Mouse (Mus musculus) MEL (cell line): Measurements from ENCODE around the gene Plbd2. TPM values are rescaled to one million over a fixed set of nuclear protein-coding genes. Genes with fewer than 3 reads are reported as not detected.
A peak's percentile ranks its signal among the peaks of the same experiment; 100 is the strongest.

Source experiments
- DNase-seq: peaks from one replicate; pipeline ENCODE4 v3.0.0; 2011; ENCODE audit warnings: low read depth, low spot score
- H3K27ac ChIP-seq: 2 replicates; pipeline ENCODE4 v1.5.1; 2012; ENCODE audit warnings: low read depth, mild to moderate bottlenecking, control low read depth, low read length, moderate library complexity; ENCODE audit not compliant: control insufficient read depth
- H3K27me3 ChIP-seq, 2 experiments: fragments of 150-350 bp in 1 of 2; sonication (generic) in 1 of 2; 2 replicates each; pipeline ENCODE4 v1.6.1; 2012; ENCODE audit warnings: low read length in 2 of 2, mild to moderate bottlenecking in 2 of 2, improper control_type of control experiment in 1 of 2, moderate library complexity in 1 of 2; ENCODE audit not compliant: insufficient read depth in 2 of 2, control insufficient read depth in 1 of 2
- H3K36me3 ChIP-seq, 2 experiments: 2 replicates each; pipeline ENCODE4 v1.6.1; 2012 to 2014; ENCODE audit warnings: low read length in 2 of 2, improper control_type of control experiment in 1 of 2, inconsistent platforms in 1 of 2, mild to moderate bottlenecking in 1 of 2; ENCODE audit not compliant: insufficient read depth in 2 of 2, control insufficient read depth in 1 of 2
- H3K4me1 ChIP-seq, 2 experiments: fragments of 150-350 bp in 1 of 2; sonication (generic) in 1 of 2; 2 replicates each; pipeline ENCODE4 v1.6.1; 2012; ENCODE audit warnings: low read length in 2 of 2, improper control_type of control experiment in 1 of 2, mild to moderate bottlenecking in 1 of 2; ENCODE audit not compliant: insufficient read depth in 2 of 2, control insufficient read depth in 1 of 2
- H3K4me3 ChIP-seq, 2 experiments: fragments of 150-350 bp in 1 of 2; sonication (generic) in 1 of 2; 2 replicates each; pipeline ENCODE4 v1.5.1; 2012; ENCODE audit warnings: low read depth in 2 of 2, low read length in 2 of 2, mild to moderate bottlenecking in 2 of 2, moderate library complexity in 2 of 2, control low read depth in 1 of 2, improper control_type of control experiment in 1 of 2; ENCODE audit not compliant: control insufficient read depth in 1 of 2, insufficient read depth in 1 of 2
- H3K79me2 ChIP-seq: 2 replicates; pipeline ENCODE4 v1.6.1; 2012; ENCODE audit warnings: mild to moderate bottlenecking, low read length, moderate library complexity; ENCODE audit not compliant: control insufficient read depth, poor library complexity, insufficient read depth
- H3K9ac ChIP-seq: 2 replicates; pipeline ENCODE4 v1.6.1; 2012; ENCODE audit warnings: low read depth, mild to moderate bottlenecking, control low read depth, low read length, moderate library complexity; ENCODE audit not compliant: control insufficient read depth, poor library complexity, severe bottlenecking
- H3K9me3 ChIP-seq: fragments of 150-350 bp; sonication (generic); replicated peaks from 2 replicates; pipeline ENCODE4 v1.6.1; 2012; ENCODE audit warnings: mild to moderate bottlenecking, low read length, improper control_type of control experiment, moderate library complexity; ENCODE audit not compliant: insufficient read depth
- BHLHE40 ChIP-seq: IDR thresholded peaks from 2 replicates; pipeline ENCODE4 v1.6.1; 2012; ENCODE audit warnings: low read depth, mild to moderate bottlenecking, inconsistent platforms, low read length, improper control_type of control experiment, borderline replicate concordance
- CHD1 ChIP-seq: IDR thresholded peaks from 2 replicates; pipeline ENCODE4 v1.6.1; 2012; ENCODE audit warnings: low read depth, mild to moderate bottlenecking, inconsistent platforms, low read length, improper control_type of control experiment
- CHD2 ChIP-seq: IDR thresholded peaks from 2 replicates; pipeline ENCODE4 v1.6.1; 2011; ENCODE audit warnings: low read length, improper control_type of control experiment
- CTCF ChIP-seq, 3 experiments: IDR thresholded peaks in 2 of 3; conservative IDR thresholded peaks in 1 of 3; 2 replicates each; pipeline ENCODE4 v1.5.1; 2011 to 2012; ENCODE audit warnings: low read length in 3 of 3, low read depth in 2 of 3, mild to moderate bottlenecking in 2 of 3, improper control_type of control experiment in 1 of 3, inconsistent platforms in 1 of 3, mixed read lengths in 1 of 3, moderate library complexity in 1 of 3; ENCODE audit not compliant: control insufficient read depth in 1 of 3, insufficient read depth in 1 of 3, poor library complexity in 1 of 3, severe bottlenecking in 1 of 3
- E2F4 ChIP-seq: IDR thresholded peaks from 2 replicates; pipeline ENCODE4 v1.6.1; 2011; ENCODE audit warnings: low read depth, low read length, improper control_type of control experiment, borderline replicate concordance
- ELF1 ChIP-seq: IDR thresholded peaks from 2 replicates; pipeline ENCODE4 v1.6.1; 2014; ENCODE audit warnings: low read depth, mild to moderate bottlenecking, inconsistent platforms, low read length, improper control_type of control experiment, moderate library complexity
- ETS1 ChIP-seq: IDR thresholded peaks from 2 replicates; pipeline ENCODE4 v1.6.1; 2012; ENCODE audit warnings: low read depth, mild to moderate bottlenecking, inconsistent platforms, low read length, improper control_type of control experiment, moderate library complexity
- HCFC1 ChIP-seq: IDR thresholded peaks from 2 replicates; pipeline ENCODE4 v1.6.1; 2012; ENCODE audit warnings: low read depth, mild to moderate bottlenecking, inconsistent platforms, low read length, improper control_type of control experiment, moderate library complexity
- MAX ChIP-seq: IDR thresholded peaks from 2 replicates; pipeline ENCODE4 v1.6.1; 2011; ENCODE audit warnings: low read length, improper control_type of control experiment
- MAZ ChIP-seq: IDR thresholded peaks from 2 replicates; pipeline ENCODE4 v1.6.1; 2012; ENCODE audit warnings: low read depth, mild to moderate bottlenecking, inconsistent platforms, low read length, improper control_type of control experiment
- MXI1 ChIP-seq: IDR thresholded peaks from 2 replicates; pipeline ENCODE4 v1.6.1; 2011; ENCODE audit warnings: mild to moderate bottlenecking, low read depth, low read length, improper control_type of control experiment
- NELFE ChIP-seq: IDR thresholded peaks from 2 replicates; pipeline ENCODE4 v1.6.1; 2011; ENCODE audit warnings: low read depth, low read length, improper control_type of control experiment
- POLR2A ChIP-seq, 2 experiments: IDR thresholded peaks; 2 replicates each; pipeline ENCODE4 v1.6.1; 2011 to 2012; ENCODE audit warnings: low read length in 2 of 2, mild to moderate bottlenecking in 2 of 2, control low read depth in 1 of 2, improper control_type of control experiment in 1 of 2, low read depth in 1 of 2, moderate library complexity in 1 of 2; ENCODE audit not compliant: control insufficient read depth in 1 of 2, insufficient read depth in 1 of 2, poor library complexity in 1 of 2
- POLR2AphosphoS2 ChIP-seq: IDR thresholded peaks from 2 replicates; pipeline ENCODE4 v1.6.1; 2011; ENCODE audit warnings: low read length, improper control_type of control experiment
- RCOR1 ChIP-seq: IDR thresholded peaks from 2 replicates; pipeline ENCODE4 v1.6.1; 2012; ENCODE audit warnings: low read depth, mild to moderate bottlenecking, inconsistent platforms, low read length, improper control_type of control experiment
- SIN3A ChIP-seq: IDR thresholded peaks from 2 replicates; pipeline ENCODE4 v1.6.1; 2012; ENCODE audit warnings: low read length, improper control_type of control experiment, inconsistent platforms
- SMC3 ChIP-seq: IDR thresholded peaks from 2 replicates; pipeline ENCODE4 v1.6.1; 2011; ENCODE audit warnings: low read depth, low read length, improper control_type of control experiment
- TBP ChIP-seq: IDR thresholded peaks from 2 replicates; pipeline ENCODE4 v1.8.0; 2011; ENCODE audit warnings: low read depth, low read length, improper control_type of control experiment
- TCF12 ChIP-seq: IDR thresholded peaks from 2 replicates; pipeline ENCODE4 v1.6.1; 2014; ENCODE audit warnings: low read depth, mild to moderate bottlenecking, inconsistent platforms, low read length, improper control_type of control experiment, moderate library complexity
- USF1 ChIP-seq: IDR thresholded peaks from 2 replicates; pipeline ENCODE4 v1.6.1; 2014; ENCODE audit warnings: low read depth, mild to moderate bottlenecking, inconsistent platforms, low read length, improper control_type of control experiment, moderate library complexity
- USF2 ChIP-seq, 2 experiments: IDR thresholded peaks; 2 replicates each; pipeline ENCODE4 v1.6.1; 2011 to 2012; ENCODE audit warnings: improper control_type of control experiment in 2 of 2, low read length in 2 of 2, borderline replicate concordance in 1 of 2, inconsistent platforms in 1 of 2, low read depth in 1 of 2, mild to moderate bottlenecking in 1 of 2; ENCODE audit not compliant: insufficient read depth in 1 of 2
- ZC3H11A ChIP-seq: IDR thresholded peaks from 2 replicates; pipeline ENCODE4 v1.6.1; 2012; ENCODE audit warnings: low read depth, mild to moderate bottlenecking, inconsistent platforms, low read length, improper control_type of control experiment
- ZKSCAN1 ChIP-seq: IDR thresholded peaks from 2 replicates; pipeline ENCODE4 v1.6.1; 2012; ENCODE audit warnings: low read depth, mild to moderate bottlenecking, inconsistent platforms, low read length, improper control_type of control experiment, moderate library complexity
- ZMIZ1 ChIP-seq: IDR thresholded peaks from 2 replicates; pipeline ENCODE4 v1.6.1; 2012; ENCODE audit warnings: low read depth, mild to moderate bottlenecking, inconsistent platforms, low read length, improper control_type of control experiment, moderate library complexity
- ZNF384 ChIP-seq: IDR thresholded peaks from 2 replicates; pipeline ENCODE4 v1.6.1; 2012; ENCODE audit warnings: low read depth, mild to moderate bottlenecking, inconsistent platforms, low read length, improper control_type of control experiment
- polyA plus RNA-seq, 2 experiments: library from polyadenylated mRNA; stranded (reverse) in 1 of 2; unstranded in 1 of 2; fragments of >175 nt in 1 of 2; fragments of >200 nt in 1 of 2; gene quantifications; 2 replicates each; pipeline versions ENCODE4 v1.2.1 to v1.2.4; 2012; ENCODE audit warnings: low replicate concordance in 2 of 2, low read depth in 1 of 2; ENCODE audit not compliant: insufficient read length in 2 of 2, insufficient read depth in 1 of 2, missing spikeins in 1 of 2
- total RNA-seq: library from RNA; depleted of rRNA; stranded (reverse); fragments of 300-350 nt; gene quantifications from 2 replicates; pipeline ENCODE4 v1.2.3, GENCODE M21; 2012; rRNA removed

The Plbd2 gene
- total RNA-seq (9.2 and 10.1 TPM in 2 replicates), polyA plus RNA-seq (10 to 100 TPM in 1 of 2 experiments, not detected in 1; 30.5 TPM)

- DNase-seq, result peak; percentile 86
- Histone ChIP-seq H3K9ac (peak within 1 kb of the TSS; percentile 88), H3K36me3 (peaks cover 0 to 4% of the 10 kb centered on the region in 2 experiments; a peak in 2 of 4 replicates), H3K27me3 (no peaks in the 10 kb centered on the region), H3K4me1 (peaks cover 0 to 10% of the 10 kb centered on the region in 2 experiments), H3K9me3 (no peaks in the 10 kb centered on the region), H3K27ac (no peak within 1 kb of the TSS), H3K79me2 (peaks cover 13% of the 10 kb centered on the region), H3K4me3 (peak within 1 kb of the TSS; percentile 83 to 98)
- no peak for TF ChIP-seq ZC3H11A
- peak; percentile 98 for TF ChIP-seq USF1
- TF ChIP-seq ELF1, result peak; percentile 99
- peak; percentile 84 for TF ChIP-seq MAZ
- peak; percentile 90 for TF ChIP-seq MAX
- TF ChIP-seq TBP, result 0 out of 2 replicates have a peak, but pooled peaks have one; percentile 34
- TF ChIP-seq BHLHE40, result peak; percentile 59; the same call in 1 of the 2 replicates
- TF ChIP-seq TCF12, result peak; percentile 43; the same call in 1 of the 2 replicates
- TF ChIP-seq ETS1, result peak; percentile 11; the same call in 1 of the 2 replicates
- peak; percentile 99 for TF ChIP-seq ZNF384
- peak; percentile 77 for TF ChIP-seq NELFE
- TF ChIP-seq CHD1, result no peak
- TF ChIP-seq MXI1, result peak; percentile 92
- TF ChIP-seq POLR2A (IDR thresholded peaks at IDR 0.05; ENCODE audit: control insufficient read depth in 1 of 2, insufficient read depth in 1 of 2, low read depth in 1 of 2, low read length in 2 of 2, poor library complexity in 1 of 2), result peak; percentile 75 to 88; a peak in 3 of 4 replicates
- no peak for TF ChIP-seq CHD2
- no peak for TF ChIP-seq RCOR1
- TF ChIP-seq CTCF (IDR thresholded peaks at IDR 0.05 in 2 of 3, conservative IDR thresholded peaks at IDR 0.05 in 1 of 3; ENCODE audit: control insufficient read depth in 1 of 3, insufficient read depth in 1 of 3, low read depth in 2 of 3, low read length in 3 of 3, poor library complexity in 1 of 3, severe bottlenecking in 1 of 3), result no peak
- 0 out of 2 replicates have a peak, but pooled peaks have one; percentile 35 for TF ChIP-seq POLR2AphosphoS2
- no peak for TF ChIP-seq SMC3
- peak; percentile 92 for TF ChIP-seq SIN3A
- peak; percentile 78 for TF ChIP-seq HCFC1
- no peak for TF ChIP-seq E2F4
- TF ChIP-seq USF2 (IDR thresholded peaks at IDR 0.05; ENCODE audit: borderline replicate concordance in 1 of 2, insufficient read depth in 1 of 2, low read depth in 1 of 2, low read length in 2 of 2), result peak in 1 of 2 experiments; percentile 82; a peak in 2 of 4 replicates
- 0 out of 2 replicates have a peak, but pooled peaks have one; percentile 56 for TF ChIP-seq ZMIZ1
- TF ChIP-seq ZKSCAN1, result no peak
Observed at GRCm38 (mm10) chr5:120503144-120503795, at the start of gene Plbd2. Gene Plbd2, minus strand, starts transcription at chr5:120503625.
